Mouse (Mus musculus) myocyte (in vitro differentiated cells): Measurements from ENCODE around the gene Cmas.

ENCODE experiments used
- CEBPB ChIP-seq: IDR thresholded peaks from 2 replicates; pipeline ENCODE4 v1.6.1; 2011; ENCODE audit warnings: mild to moderate bottlenecking, moderate library complexity; ENCODE audit not compliant: poor library complexity, insufficient read depth, severe bottlenecking
- POLR2A ChIP-seq: IDR thresholded peaks from one replicate; pipeline ENCODE4 v1.6.1; 2011; ENCODE audit warnings: low read depth, mild to moderate bottlenecking, control low read depth, moderate library complexity; ENCODE audit not compliant: insufficient read length

DNA sequence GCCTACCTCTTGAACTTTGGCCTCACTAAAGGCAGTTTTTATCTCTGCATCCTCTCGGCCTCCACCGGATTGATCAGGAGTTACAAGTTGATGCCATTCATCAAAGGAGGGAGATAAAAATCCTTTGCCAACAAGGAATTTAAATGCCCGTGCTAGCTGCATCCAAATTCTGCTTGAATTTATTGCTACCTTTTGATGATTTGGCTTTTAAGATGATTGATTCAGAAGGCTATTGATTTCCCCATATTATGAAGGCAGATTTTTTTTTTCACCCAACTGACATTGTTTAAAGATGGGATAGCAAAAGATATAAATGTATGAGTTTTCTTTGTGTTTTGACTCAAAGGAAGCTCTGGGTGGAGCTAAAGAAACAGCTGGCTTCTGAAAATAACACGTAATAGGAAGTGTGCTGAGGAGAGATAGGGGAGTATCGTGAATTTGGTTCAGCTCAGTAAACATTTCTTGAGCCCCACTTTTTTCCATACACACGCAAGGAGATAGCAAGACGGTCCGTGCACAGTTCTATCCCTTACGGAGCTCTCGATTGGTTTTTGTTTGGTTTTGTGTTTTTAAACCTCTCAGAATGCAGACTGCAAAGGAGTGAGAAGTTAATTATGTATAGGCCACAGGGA, 964 bp downstream of the Cmas start:
- TF ChIP-seq POLR2A (no peak), CEBPB (no peak)
